Mouse (Mus musculus) stomach, postnatal 0 days (tissue): ENCODE results near the gene Fosb.

ENCODE experiments used
- CTCF ChIP-seq: IDR thresholded peaks from 2 replicates; pipeline ENCODE4 v1.5.1; 2016; ENCODE audit warnings: antibody characterized with exemption, low read depth, mild to moderate bottlenecking, moderate library complexity
- EP300 ChIP-seq: optimal IDR thresholded peaks from 2 replicates; pipeline ENCODE3; 2016; ENCODE audit warnings: antibody characterized with exemption

DNA sequence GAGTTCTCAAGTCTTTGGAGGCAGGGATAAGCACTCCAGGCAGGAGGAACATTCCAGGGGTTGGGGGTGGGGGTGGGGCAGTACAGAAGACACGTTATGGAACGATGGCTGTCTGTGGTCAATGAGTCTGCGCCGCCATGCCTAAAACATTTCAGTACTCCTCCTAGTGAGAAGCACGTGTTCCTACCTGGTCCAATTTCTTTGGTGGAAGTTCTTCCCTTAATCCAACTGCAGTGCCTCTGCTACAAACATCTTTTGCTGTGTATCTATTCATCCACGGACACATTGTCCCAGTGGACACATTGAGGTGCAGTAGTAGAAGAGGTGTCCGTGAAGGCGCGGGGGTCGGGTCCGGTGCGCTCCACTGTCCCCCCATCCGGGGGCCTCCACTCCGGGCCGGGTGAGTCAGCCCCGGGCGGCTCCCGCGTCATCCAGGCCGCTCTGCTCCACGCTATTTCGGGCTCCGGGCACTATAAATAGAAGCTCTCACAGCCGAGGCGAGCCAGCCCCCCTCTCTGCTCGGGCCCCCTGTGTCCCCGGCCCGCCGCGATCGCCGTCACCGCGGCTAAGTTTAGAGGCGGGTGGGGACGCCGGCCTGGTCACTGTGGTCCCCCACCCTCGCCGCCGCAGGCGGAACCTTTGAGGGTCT lies 32.0 kb upstream of the Fosb start:
- TF ChIP-seq CTCF (no peak), EP300 (no peak)
